Mouse (Mus musculus): Measurements from ENCODE around the gene Gm12169. TPM values are rescaled to one million over a fixed set of nuclear protein-coding genes. Genes with fewer than 3 reads are reported as not detected.

The Gm12169 gene
- polyA plus RNA-seq, 1 experiment from 2014 or later: not detected

- WGBS: 77% methylated on average over 1 of the region's 1 CpGs
Observed at GRCm38 (mm10) chr11:46569107-46569506, 45.1 kb downstream of the Gm12169 start.

GRCm38 (mm10) chr11:46571327-46571726 is 47.3 kb downstream of the Gm12169 start, which contains the start of gene BC053393:
Gene BC053393, plus strand, starts transcription at chr11:46571536.
- WGBS: 65% methylated on average over 1 of the region's 1 CpGs
- Histone ChIP-seq H3K9ac (ENCODE audit: low read length) (no peak within 1 kb of the TSS), H3K27me3 (replicated peaks; ENCODE audit: control insufficient read depth, insufficient read depth, low read length) (no peaks in the 10 kb centered on the region), H3K4me1 (replicated peaks; ENCODE audit: control insufficient read depth, insufficient read depth, low read length) (no peaks in the 10 kb centered on the region), H3K9me3 (ENCODE audit: control insufficient read depth, low read length) (no peaks in the 10 kb centered on the region), H3K36me3 (ENCODE audit: control insufficient read depth, insufficient read depth, low read length) (no peaks in the 10 kb centered on the region), H3K4me2 (ENCODE audit: low read length) (no peak within 1 kb of the TSS), H3K27ac (ENCODE audit: low read depth) (no peak within 1 kb of the TSS), H3K4me3 (ENCODE audit: low read depth, low read length) (no peak within 1 kb of the TSS)
- DNase-seq (ENCODE audit: low spot score): no peak
- ATAC-seq (replicated peaks; ENCODE audit: low FRiP score, low TSS enrichment, low read depth): no peak

More at GRCm38 (mm10) chr11:46569107-46569506, 45.1 kb downstream of the Gm12169 start:
- no peaks in the 10 kb centered on the region for H3K4me1 ChIP-seq (replicated peaks; ENCODE audit: control insufficient read depth, insufficient read depth, low read length)
- no peaks in the 10 kb centered on the region for H3K9me3 ChIP-seq (ENCODE audit: control insufficient read depth, low read length)
- H3K36me3 ChIP-seq (ENCODE audit: control insufficient read depth, insufficient read depth, low read length): no peaks in the 10 kb centered on the region
- no peak overlapping the region for H3K4me2 ChIP-seq (ENCODE audit: low read length)
- H3K9ac ChIP-seq (ENCODE audit: low read length): no peak overlapping the region
- DNase-seq (ENCODE audit: low spot score) (no peak), ATAC-seq (replicated peaks; ENCODE audit: low FRiP score, low TSS enrichment, low read depth) (no peak)
- no peak overlapping the region for H3K4me3 ChIP-seq (ENCODE audit: low read depth, low read length)
- no peak overlapping the region for H3K27ac ChIP-seq (ENCODE audit: low read depth)
- H3K27me3 ChIP-seq (replicated peaks; ENCODE audit: control insufficient read depth, insufficient read depth, low read length): no peaks in the 10 kb centered on the region

GRCm38 (mm10) chr11:46578771-46579281 is 54.8 kb downstream of the Gm12169 start:
- no peaks in the 10 kb centered on the region for H3K9me3 ChIP-seq (ENCODE audit: control insufficient read depth, low read length)
- DNase-seq (ENCODE audit: low spot score) (no peak), ATAC-seq (replicated peaks; ENCODE audit: low FRiP score, low TSS enrichment, low read depth) (peak; percentile 62; the same call in 1 of the 2 replicates)
- H3K9ac ChIP-seq (ENCODE audit: low read length): no peak overlapping the region
- no peak overlapping the region for H3K4me2 ChIP-seq (ENCODE audit: low read length)
- H3K27ac ChIP-seq (ENCODE audit: low read depth): 0 out of 2 replicates have a peak overlapping the region, but pooled peaks have one; percentile 16
- H3K36me3 ChIP-seq (ENCODE audit: control insufficient read depth, insufficient read depth, low read length): no peaks in the 10 kb centered on the region
- H3K4me1 ChIP-seq (replicated peaks; ENCODE audit: control insufficient read depth, insufficient read depth, low read length): no peaks in the 10 kb centered on the region
- WGBS: 35% methylated on average over 5 of the region's 5 CpGs
- no peak overlapping the region for H3K4me3 ChIP-seq (ENCODE audit: low read depth, low read length)
- H3K27me3 ChIP-seq (replicated peaks; ENCODE audit: control insufficient read depth, insufficient read depth, low read length): no peaks in the 10 kb centered on the region

GRCm38 (mm10) chr11:46580428-46580827 is 56.4 kb downstream of the Gm12169 start:
- WGBS: 73% methylated on average over 3 of the region's 3 CpGs
- Histone ChIP-seq H3K27ac (ENCODE audit: low read depth) (no peak overlapping the region), H3K36me3 (ENCODE audit: control insufficient read depth, insufficient read depth, low read length) (no peaks in the 10 kb centered on the region), H3K4me2 (ENCODE audit: low read length) (no peak overlapping the region), H3K27me3 (replicated peaks; ENCODE audit: control insufficient read depth, insufficient read depth, low read length) (no peaks in the 10 kb centered on the region), H3K4me1 (replicated peaks; ENCODE audit: control insufficient read depth, insufficient read depth, low read length) (no peaks in the 10 kb centered on the region), H3K4me3 (ENCODE audit: low read depth, low read length) (no peak overlapping the region), H3K9me3 (ENCODE audit: control insufficient read depth, low read length) (no peaks in the 10 kb centered on the region), H3K9ac (ENCODE audit: low read length) (no peak overlapping the region)
- no peak for ATAC-seq (replicated peaks; ENCODE audit: low FRiP score, low TSS enrichment, low read depth)
- DNase-seq (ENCODE audit: low spot score): no peak

GRCm38 (mm10) chr11:46582741-46583140 is 58.7 kb downstream of the Gm12169 start:
- ATAC-seq (replicated peaks; ENCODE audit: low FRiP score, low TSS enrichment, low read depth): no peak
- DNase-seq (ENCODE audit: low spot score): no peak
- Histone ChIP-seq H3K27me3 (replicated peaks; ENCODE audit: control insufficient read depth, insufficient read depth, low read length) (no peaks in the 10 kb centered on the region), H3K27ac (ENCODE audit: low read depth) (no peak overlapping the region), H3K4me2 (ENCODE audit: low read length) (no peak overlapping the region), H3K9me3 (ENCODE audit: control insufficient read depth, low read length) (no peaks in the 10 kb centered on the region), H3K36me3 (ENCODE audit: control insufficient read depth, insufficient read depth, low read length) (no peaks in the 10 kb centered on the region), H3K4me3 (ENCODE audit: low read depth, low read length) (no peak overlapping the region), H3K9ac (ENCODE audit: low read length) (no peak overlapping the region), H3K4me1 (replicated peaks; ENCODE audit: control insufficient read depth, insufficient read depth, low read length) (no peaks in the 10 kb centered on the region)
- 66% methylated on average over 5 of the region's 5 CpGs for WGBS

Other genes with a start within 250 kb of the Gm12169 start
- 13.4 and 15.0 TPM in 2 replicates for gene Cyfip2, start 211.4 kb upstream of the Gm12169 start, polyA plus RNA-seq (2014; fragmentation: Nextera tagmentation; extraction: Ambion mirVana)
- 0.30 and 0.39 TPM in 2 replicates for gene Itk, start 134.7 kb upstream of the Gm12169 start, polyA plus RNA-seq (2014; fragmentation: Nextera tagmentation; extraction: Ambion mirVana)
- not detected in 2 replicates for gene Fam71b, start 127.7 kb upstream of the Gm12169 start, polyA plus RNA-seq (2014; fragmentation: Nextera tagmentation; extraction: Ambion mirVana)
- gene Med7, start 87.3 kb upstream of the Gm12169 start, polyA plus RNA-seq (2014; fragmentation: Nextera tagmentation; extraction: Ambion mirVana): 64.7 and 66.6 TPM in 2 replicates
- gene Havcr2, start 69.3 kb upstream of the Gm12169 start, polyA plus RNA-seq (2014; fragmentation: Nextera tagmentation; extraction: Ambion mirVana): 0.07 and 0.23 TPM in 2 replicates
- not detected in 2 replicates for gene BC053393, start 47.3 kb downstream of the Gm12169 start, polyA plus RNA-seq (2014; fragmentation: Nextera tagmentation; extraction: Ambion mirVana)
- not detected in 2 replicates for gene Dppa1, start 105.0 kb downstream of the Gm12169 start, polyA plus RNA-seq (2014; fragmentation: Nextera tagmentation; extraction: Ambion mirVana)
- gene Timd2, start 182.8 kb downstream of the Gm12169 start, polyA plus RNA-seq (2014; fragmentation: Nextera tagmentation; extraction: Ambion mirVana): 0.09 TPM in 1 of 2 replicates, not detected in the other
- gene Havcr1, start 210.9 kb downstream of the Gm12169 start, polyA plus RNA-seq (2014; fragmentation: Nextera tagmentation; extraction: Ambion mirVana): not detected in 2 replicates